Mouse (Mus musculus): ENCODE results near the gene Tshz3. TPM values are rescaled to one million over a fixed set of nuclear protein-coding genes. Genes with fewer than 3 reads are reported as not detected.

The Tshz3 gene
- polyA plus RNA-seq, 1 experiment from 2014 or later: 2.4 TPM

DNA sequence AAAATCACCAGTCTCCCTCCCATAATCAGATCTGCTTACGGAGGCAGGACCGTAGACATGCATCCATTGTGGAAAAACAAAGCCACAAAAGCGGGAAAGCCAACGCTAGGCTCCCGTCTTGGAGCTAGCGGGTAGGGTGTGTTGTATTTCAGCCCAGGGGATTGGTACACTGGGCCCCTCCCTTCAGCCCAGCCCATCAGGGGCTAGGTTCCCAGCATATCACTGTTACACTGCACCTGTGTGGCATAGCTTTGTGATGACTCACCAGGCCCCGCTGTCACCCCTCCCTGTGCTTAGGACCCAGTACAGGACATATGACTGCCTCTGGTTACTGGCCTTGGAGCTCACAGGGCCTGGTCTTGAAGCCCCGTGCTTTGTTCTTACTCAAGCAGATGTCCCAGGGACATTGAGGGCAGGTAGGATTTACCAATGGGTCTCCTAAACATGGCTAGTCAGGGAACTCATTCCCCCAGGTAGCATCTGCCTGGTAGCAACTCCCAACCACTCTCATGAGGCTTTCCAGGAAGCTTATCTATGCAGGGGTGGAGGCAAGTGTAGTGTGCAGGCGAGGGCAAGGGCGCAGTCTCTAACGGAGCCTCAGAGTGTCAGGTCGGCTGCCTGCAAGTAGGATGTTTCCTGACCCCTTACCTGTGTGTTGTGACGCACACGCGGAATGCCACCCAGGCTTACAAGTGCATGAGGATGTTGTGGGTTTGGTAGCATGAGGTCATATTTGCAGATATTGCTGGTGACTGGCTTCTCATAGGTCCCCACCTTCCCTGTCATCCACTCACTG lies 98.7 kb downstream of the Tshz3 start:
- no peak overlapping the region for H3K4me2 ChIP-seq
- H3K9me3 ChIP-seq (replicated peaks): no peaks in the 10 kb centered on the region
- H3K4me3 ChIP-seq: no peak overlapping the region
- no peaks in the 10 kb centered on the region for H3K36me3 ChIP-seq
- no peaks in the 10 kb centered on the region for H3K4me1 ChIP-seq (replicated peaks)
- H3K27ac ChIP-seq: no peak overlapping the region
- no peak for ATAC-seq (replicated peaks; ENCODE audit: insufficient number of reproducible peaks, insufficient read depth, low FRiP score, low read depth)
- H3K9ac ChIP-seq: no peak overlapping the region
- WGBS: 72% methylated on average over 15 of the region's 15 CpGs
- H3K27me3 ChIP-seq: no peaks in the 10 kb centered on the region

All from heart, embryonic 15.5 days (tissue).